ENCODE assay signal across 8 mouse cellular contexts in genomic region chr15:79348651-79349050, GRCm38 (mm10). TPM values are rescaled to one million over a fixed set of nuclear protein-coding genes. Genes with fewer than 3 reads are reported as not detected.
DNase-seq lines count a peak whose midpoint lies in the region; ATAC-seq and TF ChIP-seq lines count a peak whose summit lies in the region.

No protein-coding gene starts in this region.

- DNase-seq in kidney, adult 2 months: no peak
- DNase-seq in kidney, postnatal 36 days: no peak
- DNase-seq in midbrain, embryonic 14.5 days: no peak
- no peak for DNase-seq in layer of hippocampus, adult 9-11 months
- DNase-seq in cerebellum, adult 9-11 months: no peak
- DNase-seq in embryo, embryonic 10.5 days (ENCODE audit: low spot score): no peak

- H3K4me3 ChIP-seq in kidney, adult 2 months (ENCODE audit: insufficient read depth, low read depth, low read length): peak overlapping the region; percentile 65; the same call in 1 of the 2 replicates
- peak overlapping the region; percentile 85 for H3K4me3 ChIP-seq in brown adipose tissue, adult 24 weeks (ENCODE audit: insufficient read depth, low read depth, low read length)
- peak overlapping the region; percentile 73 for H3K4me3 ChIP-seq in hindbrain, embryonic 15.5 days
- H3K4me3 ChIP-seq in midbrain, embryonic 14.5 days (replicated peaks; ENCODE audit: low read depth, low read length): peak overlapping the region; percentile 70

- ATAC-seq in hindbrain, embryonic 15.5 days (ENCODE audit: low FRiP score, low read depth): no peak
- 0 out of 2 replicates have a peak, but pooled peaks have one; percentile 5 for ATAC-seq in midbrain, embryonic 14.5 days (ENCODE audit: low FRiP score, low TSS enrichment)

- TF ChIP-seq CTCF in kidney, adult 2 months (conservative IDR thresholded peaks at IDR 0.05; ENCODE audit: insufficient read depth, insufficient read length, low read depth, low read length): no peak

- H3K9me3 ChIP-seq in hindbrain, embryonic 15.5 days: no peaks in the 10 kb centered on the region
- no peaks in the 10 kb centered on the region for H3K9me3 ChIP-seq in midbrain, embryonic 14.5 days (ENCODE audit: control insufficient read depth, low read length)

- WGBS in kidney, adult 2 months: 61% methylated on average over 8 of the region's 8 CpGs
- whole genome bisulfite sequencing in hindbrain, embryonic 15.5 days: 62% methylated on average over 8 of the region's 8 CpGs
- WGBS in midbrain, embryonic 14.5 days: 66% methylated on average over 8 of the region's 8 CpGs

- peaks cover 7% of the 10 kb centered on the region for H3K4me1 ChIP-seq in kidney, adult 2 months (ENCODE audit: control insufficient read depth, insufficient read depth, low read length)
- peaks cover 12% of the 10 kb centered on the region for H3K4me1 ChIP-seq in brown adipose tissue, adult 24 weeks (ENCODE audit: control insufficient read depth, insufficient read depth, insufficient read length, low read length)
- peaks cover 15% of the 10 kb centered on the region for H3K4me1 ChIP-seq in hindbrain, embryonic 15.5 days (replicated peaks)
- H3K4me1 ChIP-seq in midbrain, embryonic 14.5 days (ENCODE audit: control insufficient read depth, insufficient read depth, low read length): peaks cover 8% of the 10 kb centered on the region; the same call in 1 of the 2 replicates

- H3K4me2 ChIP-seq in hindbrain, embryonic 15.5 days: peak overlapping the region; percentile 95
- peak overlapping the region; percentile 98 for H3K4me2 ChIP-seq in midbrain, embryonic 14.5 days (ENCODE audit: low read length)

- H3K9ac ChIP-seq in hindbrain, embryonic 15.5 days: peak overlapping the region; percentile 61
- H3K9ac ChIP-seq in midbrain, embryonic 14.5 days (replicated peaks; ENCODE audit: low read length): peak overlapping the region; percentile 62; the same call in 1 of the 2 replicates

- H3K27me3 ChIP-seq in kidney, adult 2 months (replicated peaks; ENCODE audit: control insufficient read depth, insufficient read depth, low read length): no peaks in the 10 kb centered on the region
- H3K27me3 ChIP-seq in hindbrain, embryonic 15.5 days: peaks cover 12% of the 10 kb centered on the region; the same call in 1 of the 2 replicates
- H3K27me3 ChIP-seq in midbrain, embryonic 14.5 days (ENCODE audit: control insufficient read depth, insufficient read depth, low read length): no peaks in the 10 kb centered on the region; the same call in 1 of the 2 replicates

- TF ChIP-seq POLR2A in kidney, adult 2 months (IDR thresholded peaks at IDR 0.05; ENCODE audit: low read depth, low read length): no peak

- no peak overlapping the region for H3K27ac ChIP-seq in kidney, adult 2 months (ENCODE audit: insufficient read depth, low read depth, low read length)
- H3K27ac ChIP-seq in brown adipose tissue, adult 24 weeks (replicated peaks; ENCODE audit: low read depth, low read length): 0 out of 2 replicates have a peak overlapping the region, but pooled peaks have one; percentile 14
- 0 out of 2 replicates have a peak overlapping the region, but pooled peaks have one; percentile 76 for H3K27ac ChIP-seq in hindbrain, embryonic 15.5 days (replicated peaks)
- H3K27ac ChIP-seq in midbrain, embryonic 14.5 days (replicated peaks; ENCODE audit: low read depth, low read length): no peak overlapping the region

- no peaks in the 10 kb centered on the region for H3K36me3 ChIP-seq in kidney, adult 2 months (ENCODE audit: control insufficient read depth, insufficient read depth, low read length)
- H3K36me3 ChIP-seq in hindbrain, embryonic 15.5 days: no peaks in the 10 kb centered on the region
- H3K36me3 ChIP-seq in midbrain, embryonic 14.5 days (ENCODE audit: control insufficient read depth, insufficient read depth, low read length): no peaks in the 10 kb centered on the region

RNA-seq across cellular contexts. Expression of gene Maff, which starts 2.2 kb away (rescaled TPM):
- 1.2 and 1.3 TPM in 2 replicates for polyA plus RNA-seq in kidney, adult 2 months (2012; rRNA removed)
- 9.8 and 11.4 TPM in 2 replicates for polyA plus RNA-seq in brown adipose tissue, adult 24 weeks (2012; ENCODE audit: insufficient read depth, insufficient read length, missing spikeins)
- 1.00 and 1.0 TPM in 2 replicates for polyA plus RNA-seq in hindbrain, embryonic 15.5 days (2015; fragmentation: Nextera tagmentation; extraction: Ambion mirVana)
- 1.0 and 1.2 TPM in 2 replicates for polyA plus RNA-seq in midbrain, embryonic 14.5 days (2014; fragmentation: Nextera tagmentation; extraction: Ambion mirVana)

RNA-seq across cellular contexts. Expression of gene Pla2g6, which starts 20.5 kb away (rescaled TPM):
- 24.6 and 28.7 TPM in 2 replicates for polyA plus RNA-seq in kidney, adult 2 months (2012; rRNA removed)
- polyA plus RNA-seq in brown adipose tissue, adult 24 weeks (2012; ENCODE audit: insufficient read depth, insufficient read length, missing spikeins): 11.6 and 13.4 TPM in 2 replicates
- 27.1 and 32.5 TPM in 2 replicates for polyA plus RNA-seq in hindbrain, embryonic 15.5 days (2015; fragmentation: Nextera tagmentation; extraction: Ambion mirVana)
- 26.0 and 28.2 TPM in 2 replicates for polyA plus RNA-seq in midbrain, embryonic 14.5 days (2014; fragmentation: Nextera tagmentation; extraction: Ambion mirVana)

RNA-seq across cellular contexts. Expression of gene Tmem184b, which starts 54.7 kb away (rescaled TPM):
- 69.0 and 81.0 TPM in 2 replicates for polyA plus RNA-seq in kidney, adult 2 months (2012; rRNA removed)
- polyA plus RNA-seq in brown adipose tissue, adult 24 weeks (2012; ENCODE audit: insufficient read depth, insufficient read length, missing spikeins): 60.3 and 71.0 TPM in 2 replicates
- 45.7 and 51.6 TPM in 2 replicates for polyA plus RNA-seq in hindbrain, embryonic 15.5 days (2015; fragmentation: Nextera tagmentation; extraction: Ambion mirVana)
- 32.2 and 36.6 TPM in 2 replicates for polyA plus RNA-seq in midbrain, embryonic 14.5 days (2014; fragmentation: Nextera tagmentation; extraction: Ambion mirVana)

Comparison
In these comparisons a context has a peak if more than half of its experiments do, and no peak if none do; other contexts are left out.
1. H3K27ac ChIP-seq: peak in brown adipose tissue, adult 24 weeks (single experiment) and hindbrain, embryonic 15.5 days (single experiment); none in kidney, adult 2 months (single experiment) and midbrain, embryonic 14.5 days (single experiment).
2. Peak in every context shown above with its lines, with median percentiles within 50 percentile points of each other: H3K4me3 ChIP-seq.